Mouse (Mus musculus) liver, embryonic 16.5 days (tissue): Measurements from ENCODE around the gene 6030445D17Rik. TPM values are rescaled to one million over a fixed set of nuclear protein-coding genes. Genes with fewer than 3 reads are reported as not detected.
A peak's percentile ranks its signal among the peaks of the same experiment; 100 is the strongest.

Experiments used
- ATAC-seq: fragments of 200-750 bp; cut with Nextera tagmentation; 2 replicates; pipeline ENCODE4 v1.8.0; 2017; ENCODE audit warnings: low read depth, mild to moderate bottlenecking, moderate number of reproducible peaks, moderate library complexity
- H3K27ac ChIP-seq: fragments of 300-500 bp; sonication (generic); 2 replicates; pipeline ENCODE4 v1.5.1; 2014; ENCODE audit warnings: mild to moderate bottlenecking, low read length
- H3K27me3 ChIP-seq: fragments of 300-500 bp; sonication (generic); 2 replicates; pipeline ENCODE4 v1.6.1; 2014; ENCODE audit warnings: low read depth, low read length, mixed read lengths; ENCODE audit not compliant: control insufficient read depth, insufficient read depth
- H3K36me3 ChIP-seq: fragments of 300-500 bp; sonication (generic); 2 replicates; pipeline ENCODE4 v1.6.1; 2014; ENCODE audit warnings: mild to moderate bottlenecking; ENCODE audit not compliant: control insufficient read depth, insufficient read depth
- H3K4me1 ChIP-seq: fragments of 300-500 bp; sonication (generic); 2 replicates; pipeline ENCODE4 v1.6.1; 2014; ENCODE audit warnings: low read depth, low read length, mixed read lengths; ENCODE audit not compliant: control insufficient read depth
- H3K4me2 ChIP-seq: fragments of 300-500 bp; sonication (generic); 2 replicates; pipeline ENCODE4 v1.6.1; 2014; ENCODE audit warnings: low read depth, low read length, mixed read lengths
- H3K4me3 ChIP-seq: fragments of 300-500 bp; sonication (generic); 2 replicates; pipeline ENCODE4 v1.5.1; 2014; ENCODE audit warnings: low read depth, mild to moderate bottlenecking, low read length
- H3K9ac ChIP-seq: fragments of 300-500 bp; sonication (generic); 2 replicates; pipeline ENCODE4 v1.6.1; 2014; ENCODE audit warnings: low read depth, low read length
- H3K9me3 ChIP-seq: fragments of 300-500 bp; sonication (generic); replicated peaks from 2 replicates; pipeline ENCODE4 v1.6.1; 2016; ENCODE audit warnings: low read length; ENCODE audit not compliant: control insufficient read depth
- WGBS: fragments of 180-500 bp; shearing (Covaris S2); extraction: QIAGEN DNeasy Blood & Tissue Kit; methylation state at CpG from one replicate; pipeline ENCODE4 v1.1.7; 2014; ENCODE audit not compliant: insufficient replicate concordance; 5-methylcytosine and 5-hydroxymethylcytosine counted together
- polyA plus RNA-seq: library from polyadenylated mRNA; unstranded; fragments of >200 nt; fragmentation: Nextera tagmentation; extraction: Ambion mirVana; gene quantifications from 2 replicates; pipeline ENCODE4 v1.2.1, GENCODE M21; 2015

6030445D17Rik gene
- polyA plus RNA-seq, 1 experiment from 2014 or later: 0.11 TPM

DNA sequence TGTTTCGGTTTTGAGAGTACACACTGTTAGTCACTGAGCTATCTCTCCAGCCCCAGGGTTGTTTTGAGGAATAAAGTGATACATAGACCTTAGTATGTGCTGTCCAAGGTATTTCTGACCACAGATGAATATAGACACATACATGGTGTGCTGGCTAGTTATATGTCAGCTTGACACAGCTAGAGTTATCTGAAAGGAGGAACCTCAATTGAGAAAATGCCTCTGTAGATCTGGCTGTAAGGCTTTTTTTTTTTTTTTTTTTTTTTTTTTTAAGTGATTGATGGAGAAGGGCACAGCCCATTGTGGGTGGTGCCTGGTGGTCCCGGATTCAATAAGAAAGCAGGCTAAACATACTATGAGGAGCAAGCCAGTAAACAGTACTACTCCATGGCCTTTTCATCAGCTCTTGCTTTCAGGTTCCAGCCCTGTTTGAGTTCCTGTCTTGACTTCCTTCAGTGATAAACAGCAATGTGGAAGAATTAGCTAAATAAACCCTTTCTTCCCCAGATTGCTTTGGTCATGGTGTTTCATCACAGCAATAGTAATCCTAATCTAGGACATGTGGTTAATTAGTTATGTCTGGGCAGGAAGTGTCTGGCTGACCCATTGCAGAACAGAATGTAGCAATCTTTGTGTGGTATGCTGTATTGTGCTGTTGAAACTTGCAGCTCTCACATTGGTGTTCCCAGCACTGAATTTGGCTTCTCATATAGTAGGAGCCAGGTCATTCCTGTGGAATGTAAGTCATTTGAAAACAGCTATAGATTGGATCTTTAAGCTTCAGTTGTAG lies 43.6 kb downstream of the 6030445D17Rik start:
- no peaks in the 10 kb centered on the region; the same call in 1 of the 2 replicates for H3K4me1 ChIP-seq
- H3K36me3 ChIP-seq: no peaks in the 10 kb centered on the region
- no peak overlapping the region for H3K27ac ChIP-seq
- ATAC-seq: peak; percentile 53; the same call in 1 of the 2 replicates
- no peak overlapping the region for H3K9ac ChIP-seq
- no peaks in the 10 kb centered on the region for H3K27me3 ChIP-seq
- H3K4me2 ChIP-seq: no peak overlapping the region
- 12% methylated on average over 2 of the region's 2 CpGs for WGBS
- H3K9me3 ChIP-seq: no peaks in the 10 kb centered on the region
- no peak overlapping the region for H3K4me3 ChIP-seq

DNA sequence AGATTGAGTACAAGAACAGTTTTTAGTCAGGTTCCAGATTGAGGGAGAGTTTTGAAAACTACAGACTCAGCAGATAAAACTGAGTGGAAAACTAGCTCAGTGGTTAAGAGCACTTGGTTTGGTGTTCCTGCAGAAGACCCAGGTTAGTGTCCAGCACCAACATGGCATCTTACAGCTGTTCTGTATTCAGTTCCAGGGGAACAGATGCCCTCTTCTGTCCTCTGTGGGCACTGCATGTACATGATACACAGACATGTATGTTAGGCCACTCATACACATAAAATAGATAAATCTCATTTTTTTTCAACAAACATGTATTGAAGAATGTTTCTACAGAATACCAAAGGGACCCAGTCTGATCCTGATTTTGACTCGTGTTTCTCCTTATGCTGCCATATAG lies 47.8 kb downstream of the 6030445D17Rik start:
- Histone ChIP-seq H3K4me2 (no peak overlapping the region), H3K4me1 (no peaks in the 10 kb centered on the region; the same call in none of the 2 replicates), H3K4me3 (no peak overlapping the region), H3K27ac (no peak overlapping the region), H3K36me3 (no peaks in the 10 kb centered on the region), H3K9ac (no peak overlapping the region), H3K9me3 (no peaks in the 10 kb centered on the region), H3K27me3 (no peaks in the 10 kb centered on the region)
- WGBS: 50% methylated on average over 1 of the region's 1 CpGs
- no peak for ATAC-seq

DNA sequence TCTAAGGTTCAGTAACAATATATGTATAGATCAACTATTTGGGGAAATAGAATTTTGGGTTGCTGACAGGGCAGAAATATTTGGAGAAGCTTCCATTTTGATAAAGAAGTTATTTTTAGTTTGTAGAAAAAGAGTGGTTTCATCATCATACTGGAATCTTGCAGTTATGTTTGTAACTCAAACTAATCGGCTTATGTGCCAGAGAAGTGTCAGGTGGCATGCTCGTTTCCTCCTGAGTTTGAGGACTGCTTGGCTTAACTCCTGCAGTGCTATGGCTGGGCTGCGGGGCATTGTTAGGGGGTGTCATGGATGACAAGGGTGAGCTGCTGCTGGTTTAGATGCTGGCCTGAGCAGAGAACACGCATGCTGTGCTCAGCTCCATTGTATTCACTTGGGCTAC lies 49.7 kb downstream of the 6030445D17Rik start:
- Histone ChIP-seq H3K9me3 (no peaks in the 10 kb centered on the region), H3K27ac (no peak overlapping the region), H3K36me3 (no peaks in the 10 kb centered on the region), H3K9ac (no peak overlapping the region), H3K4me3 (no peak overlapping the region), H3K27me3 (no peaks in the 10 kb centered on the region), H3K4me1 (no peaks in the 10 kb centered on the region; the same call in 1 of the 2 replicates), H3K4me2 (no peak overlapping the region)
- no peak for ATAC-seq
- WGBS: 49% methylated on average over 4 of the region's 4 CpGs

DNA sequence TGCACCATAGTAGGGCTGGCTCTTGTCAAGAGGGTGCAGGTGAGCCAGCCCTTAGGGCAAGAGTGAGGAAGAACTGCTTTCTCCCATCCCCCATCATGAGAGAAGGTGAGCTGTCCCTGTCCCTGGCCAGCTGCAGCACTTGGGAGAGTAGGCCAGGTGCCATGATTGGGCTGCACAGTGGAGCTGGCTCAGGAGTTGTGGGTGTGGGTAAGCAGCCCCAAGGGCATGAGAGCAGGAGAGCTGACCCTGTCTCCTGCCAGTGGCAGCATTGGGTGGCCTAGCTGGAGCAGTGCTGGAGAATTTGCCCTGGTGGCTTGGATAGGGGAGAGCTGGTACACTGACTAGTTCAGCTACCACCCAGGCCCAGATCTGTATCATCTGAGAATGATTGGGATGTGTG lies 50.9 kb downstream of the 6030445D17Rik start:
- no peak overlapping the region for H3K9ac ChIP-seq
- ATAC-seq: no peak
- no peaks in the 10 kb centered on the region for H3K36me3 ChIP-seq
- H3K4me1 ChIP-seq: no peaks in the 10 kb centered on the region; the same call in 1 of the 2 replicates
- no peak overlapping the region for H3K4me2 ChIP-seq
- H3K4me3 ChIP-seq: no peak overlapping the region
- H3K27ac ChIP-seq: no peak overlapping the region
- H3K9me3 ChIP-seq: no peaks in the 10 kb centered on the region
- H3K27me3 ChIP-seq: no peaks in the 10 kb centered on the region

Other genes with a start within 250 kb of the 6030445D17Rik start
- 25.3 and 29.8 TPM in 2 replicates for gene Tcea3, start 214.5 kb upstream of the 6030445D17Rik start, polyA plus RNA-seq
- 2.8 and 3.5 TPM in 2 replicates for gene Zfp46, start 177.6 kb upstream of the 6030445D17Rik start, polyA plus RNA-seq
- 44.3 and 47.2 TPM in 2 replicates for gene Hnrnpr, start 151.3 kb upstream of the 6030445D17Rik start, polyA plus RNA-seq
- gene Htr1d, start 38.7 kb upstream of the 6030445D17Rik start, polyA plus RNA-seq: 0.05 TPM in 1 of 2 replicates, not detected in the other
- 12.0 and 13.2 TPM in 2 replicates for gene Luzp1, start 7.5 kb downstream of the 6030445D17Rik start, polyA plus RNA-seq
- 5.5 and 6.6 TPM in 2 replicates for gene Kdm1a, start 140.5 kb downstream of the 6030445D17Rik start, polyA plus RNA-seq
- not detected in 2 replicates for gene Tex46, start 148.2 kb downstream of the 6030445D17Rik start, polyA plus RNA-seq
- gene Lactbl1, start 160.4 kb downstream of the 6030445D17Rik start, polyA plus RNA-seq: not detected in 2 replicates